ENCODE assay signal across 18 mouse cellular contexts in genomic region chr10:114762125-114762524, GRCm38 (mm10). TPM values are rescaled to one million over a fixed set of nuclear protein-coding genes. Genes with fewer than 3 reads are reported as not detected.
"Had no signal": no experiment of that assay in that cellular context is flagged by ENCODE, and none has a peak within 500 bp of the region (broad histone marks: within the 10 kb centered on the region; RNA-seq: fewer than 3 reads in every experiment).

No protein-coding gene starts in this region.

- H3K27me3 ChIP-seq: neural tube, embryonic 13.5 days; neural tube, embryonic 15.5 days; stomach, embryonic 15.5 days had no signal

- H3K27ac ChIP-seq: neural tube, embryonic 13.5 days; neural tube, embryonic 15.5 days; stomach, embryonic 15.5 days; stomach, postnatal 0 days had no signal

- H3K4me2 ChIP-seq: neural tube, embryonic 13.5 days; neural tube, embryonic 15.5 days; stomach, embryonic 15.5 days had no signal

- H3K4me1 ChIP-seq: neural tube, embryonic 13.5 days; neural tube, embryonic 15.5 days; stomach, embryonic 15.5 days had no signal

- H3K36me3 ChIP-seq: neural tube, embryonic 13.5 days; neural tube, embryonic 15.5 days; stomach, embryonic 15.5 days had no signal

- H3K4me3 ChIP-seq: neural tube, embryonic 13.5 days; neural tube, embryonic 15.5 days; stomach, embryonic 15.5 days had no signal

- H3K9ac ChIP-seq: neural tube, embryonic 13.5 days; neural tube, embryonic 15.5 days; stomach, embryonic 15.5 days had no signal

- H3K9me3 ChIP-seq: neural tube, embryonic 13.5 days; neural tube, embryonic 15.5 days; stomach, embryonic 15.5 days had no signal

- DNase-seq: retina, postnatal 1 day; right cerebral cortex, adult 18-20 months; right cerebral cortex, postnatal 14 days; right cerebral cortex, postnatal 25 days; right cerebral cortex, postnatal 4 days; spleen, adult 18-20 months; thymus, adult 18-20 months; thymus, adult 2 months; thymus, postnatal 14 days; thymus, postnatal 25 days; thymus, postnatal 36 days; thymus, postnatal 4 days had no signal

RNA-seq across cellular contexts. Expression of gene Trhde, which starts 40.0 kb away (rescaled TPM):
- total RNA-seq: neutrophil, adult 5-6 weeks had no signal
- polyA plus RNA-seq: spleen, adult 2 months had no signal
